Mouse (Mus musculus) stomach, postnatal 0 days (tissue): ENCODE results near the gene Scrn3. TPM values are rescaled to one million over a fixed set of nuclear protein-coding genes. Genes with fewer than 3 reads are reported as not detected.

Source experiments
- ATAC-seq: fragments of 200-750 bp; cut with Nextera tagmentation; 2 replicates; pipeline ENCODE4 v1.8.0; 2017; ENCODE audit not compliant: low FRiP score, low TSS enrichment
- DNase-seq: peaks from one replicate; pipeline ENCODE4 v3.0.0-alpha.2; 2016; ENCODE audit warnings: low spot score
- H3K27ac ChIP-seq: fragments of 300-500 bp; sonication (generic); replicated peaks from 2 replicates; pipeline ENCODE4 v1.5.1; 2014; ENCODE audit warnings: mild to moderate bottlenecking, control low read depth
- H3K27me3 ChIP-seq: fragments of 300-500 bp; sonication (generic); 2 replicates; pipeline ENCODE4 v1.6.1; 2014; ENCODE audit warnings: low read length; ENCODE audit not compliant: control insufficient read depth, insufficient read depth
- H3K36me3 ChIP-seq: fragments of 300-500 bp; sonication (generic); 2 replicates; pipeline ENCODE4 v1.6.1; 2014; ENCODE audit warnings: low read length, mixed read lengths; ENCODE audit not compliant: control insufficient read depth, insufficient read depth
- H3K4me1 ChIP-seq: fragments of 300-500 bp; sonication (generic); replicated peaks from 2 replicates; pipeline ENCODE4 v1.6.1; 2014; ENCODE audit warnings: antibody characterized with exemption; ENCODE audit not compliant: control insufficient read depth, insufficient read depth
- H3K4me2 ChIP-seq: fragments of 300-500 bp; sonication (generic); replicated peaks from 2 replicates; pipeline ENCODE4 v1.6.1; 2014; ENCODE audit warnings: low read depth, mild to moderate bottlenecking, control low read depth, moderate library complexity
- H3K4me3 ChIP-seq: fragments of 300-500 bp; sonication (generic); 2 replicates; pipeline ENCODE4 v1.5.1; 2014; ENCODE audit warnings: low read depth, low read length, control low read depth
- H3K9ac ChIP-seq: fragments of 300-500 bp; sonication (generic); 2 replicates; pipeline ENCODE4 v1.6.1; 2014; ENCODE audit warnings: mild to moderate bottlenecking, low read length, control low read depth, mixed read lengths
- H3K9me3 ChIP-seq: fragments of 300-500 bp; sonication (generic); 2 replicates; pipeline ENCODE4 v1.6.1; 2016; ENCODE audit warnings: low read length; ENCODE audit not compliant: control insufficient read depth
- CTCF ChIP-seq: IDR thresholded peaks from 2 replicates; pipeline ENCODE4 v1.5.1; 2016; ENCODE audit warnings: antibody characterized with exemption, low read depth, mild to moderate bottlenecking, moderate library complexity
- EP300 ChIP-seq: optimal IDR thresholded peaks from 2 replicates; pipeline ENCODE3; 2016; ENCODE audit warnings: antibody characterized with exemption
- WGBS: fragments of 180-500 bp; shearing (Covaris S2); extraction: QIAGEN DNeasy Blood & Tissue Kit; methylation state at CpG from one replicate; pipeline ENCODE4 v1.1.7; 2014; 5-methylcytosine and 5-hydroxymethylcytosine counted together
- polyA plus RNA-seq: library from polyadenylated mRNA; unstranded; fragments of >200 nt; fragmentation: Nextera tagmentation; extraction: Ambion mirVana; gene quantifications from 2 replicates; pipeline ENCODE4 v1.2.1, GENCODE M21; 2015

Gene Scrn3
- polyA plus RNA-seq, 1 experiment from 2014 or later: 8.6 TPM

- 22% methylated on average over 1 of the region's 1 CpGs for whole genome bisulfite sequencing
- H3K4me3 ChIP-seq: no peak overlapping the region
- H3K27me3 ChIP-seq: peaks cover 20% of the 10 kb centered on the region
- ATAC-seq: no peak
- TF ChIP-seq EP300: no peak
- no peak for TF ChIP-seq CTCF
- no peaks in the 10 kb centered on the region for H3K9me3 ChIP-seq
- H3K4me1 ChIP-seq: peaks cover 5% of the 10 kb centered on the region; the same call in 1 of the 2 replicates
- no peak overlapping the region for H3K27ac ChIP-seq
- H3K9ac ChIP-seq: no peak overlapping the region
- DNase-seq: no peak
- no peak overlapping the region for H3K4me2 ChIP-seq
- no peaks in the 10 kb centered on the region for H3K36me3 ChIP-seq
Observed at GRCm38 (mm10) chr2:73266623-73267022, 45.8 kb upstream of the Scrn3 start.

GRCm38 (mm10) chr2:73267231-73267630, 45.2 kb upstream of the Scrn3 start:
- Histone ChIP-seq H3K9ac (no peak overlapping the region), H3K9me3 (no peaks in the 10 kb centered on the region), H3K4me1 (peaks cover 5% of the 10 kb centered on the region; the same call in 1 of the 2 replicates), H3K4me3 (no peak overlapping the region), H3K27me3 (peaks cover 20% of the 10 kb centered on the region), H3K27ac (no peak overlapping the region), H3K4me2 (no peak overlapping the region), H3K36me3 (no peaks in the 10 kb centered on the region)
- TF ChIP-seq CTCF: no peak
- TF ChIP-seq EP300: no peak
- no peak for DNase-seq
- no peak for ATAC-seq
- 25% methylated on average over 3 of the region's 3 CpGs for WGBS

DNA sequence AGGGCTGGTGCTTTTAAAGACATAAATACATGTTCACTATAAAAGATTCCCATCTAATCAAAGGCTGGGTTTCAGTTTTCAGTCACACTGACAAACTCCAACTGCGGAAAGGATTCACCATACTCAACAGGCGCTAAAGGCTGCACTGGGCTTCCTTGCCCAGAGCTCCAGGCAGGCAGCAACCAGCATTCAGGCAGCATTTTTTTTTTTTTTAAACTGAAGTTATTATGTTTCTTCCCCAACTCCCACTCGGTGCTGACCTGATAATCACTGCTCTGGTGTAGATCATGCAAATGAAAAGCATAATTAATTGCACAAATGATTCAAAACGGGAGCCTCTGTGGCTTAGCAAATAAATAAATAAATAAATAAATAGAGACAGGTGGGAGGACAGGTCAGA, 44.6 kb upstream of the Scrn3 start:
- Histone ChIP-seq H3K4me1 (peaks cover 5% of the 10 kb centered on the region; the same call in 1 of the 2 replicates), H3K9ac (no peak overlapping the region), H3K27ac (no peak overlapping the region), H3K9me3 (no peaks in the 10 kb centered on the region), H3K4me3 (no peak overlapping the region), H3K4me2 (no peak overlapping the region), H3K36me3 (no peaks in the 10 kb centered on the region), H3K27me3 (peaks cover 20% of the 10 kb centered on the region)
- ATAC-seq: no peak
- 8% methylated on average over 4 of the region's 4 CpGs for WGBS
- DNase-seq: no peak
- no peak for TF ChIP-seq CTCF
- TF ChIP-seq EP300: no peak

DNA sequence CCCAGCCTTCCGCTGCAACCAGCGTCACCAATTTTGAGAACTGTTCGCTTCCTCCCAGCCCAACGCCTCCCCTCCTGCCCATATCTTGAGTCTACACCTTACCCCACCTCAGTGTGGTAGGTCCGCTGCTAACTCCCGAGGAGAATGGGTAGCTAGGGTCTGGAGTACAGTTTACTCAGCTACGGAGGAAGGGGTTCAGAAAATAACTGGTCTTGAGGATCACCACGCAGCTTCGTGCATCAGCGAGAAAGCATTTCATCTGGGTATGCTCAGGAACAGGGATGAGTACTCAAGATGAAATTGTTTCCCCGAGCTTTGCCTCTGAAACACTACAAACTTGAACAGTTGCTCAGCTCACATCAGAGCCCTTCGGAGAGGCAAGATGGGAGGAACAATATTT, 44.1 kb upstream of the Scrn3 start:
- whole genome bisulfite sequencing: 5% methylated on average over 12 of the region's 12 CpGs
- H3K27ac ChIP-seq: no peak overlapping the region

GRCm38 (mm10) chr2:73268836-73269395, 43.5 kb upstream of the Scrn3 start:
- H3K27me3 ChIP-seq: peaks cover 22% of the 10 kb centered on the region
- no peak overlapping the region for H3K4me3 ChIP-seq
- no peak for TF ChIP-seq CTCF
- no peak for TF ChIP-seq EP300
- WGBS: 10% methylated on average over 8 of the region's 8 CpGs
- ATAC-seq: no peak
- H3K9me3 ChIP-seq: no peaks in the 10 kb centered on the region
- no peak overlapping the region for H3K9ac ChIP-seq
- no peak overlapping the region for H3K27ac ChIP-seq
- no peak for DNase-seq
- H3K4me2 ChIP-seq: no peak overlapping the region
- H3K36me3 ChIP-seq: no peaks in the 10 kb centered on the region
- peaks cover 4% of the 10 kb centered on the region; the same call in 1 of the 2 replicates for H3K4me1 ChIP-seq

More for the DNA sequence above, 44.1 kb upstream of the Scrn3 start:
- DNase-seq (no peak), ATAC-seq (no peak)
- H3K4me3 ChIP-seq: no peak overlapping the region
- H3K4me2 ChIP-seq: no peak overlapping the region
- peaks cover 8% of the 10 kb centered on the region; the same call in 1 of the 2 replicates for H3K4me1 ChIP-seq
- TF ChIP-seq CTCF (no peak), EP300 (no peak)
- H3K9me3 ChIP-seq: no peaks in the 10 kb centered on the region
- H3K9ac ChIP-seq: no peak overlapping the region
- peaks cover 20% of the 10 kb centered on the region for H3K27me3 ChIP-seq
- no peaks in the 10 kb centered on the region for H3K36me3 ChIP-seq

- WGBS: 2% methylated on average over 16 of the region's 17 CpGs
- DNase-seq (no peak), ATAC-seq (no peak)
- H3K36me3 ChIP-seq: no peaks in the 10 kb centered on the region
- H3K27ac ChIP-seq: no peak overlapping the region
- H3K4me2 ChIP-seq: no peak overlapping the region
- peaks cover 17% of the 10 kb centered on the region for H3K27me3 ChIP-seq
- H3K4me1 ChIP-seq: 0 out of 2 replicates have a peak, but pooled peaks cover 4% of the 10 kb centered on the region
- H3K4me3 ChIP-seq: no peak overlapping the region
- H3K9me3 ChIP-seq: no peaks in the 10 kb centered on the region
- H3K9ac ChIP-seq: no peak overlapping the region
- TF ChIP-seq EP300: no peak
- TF ChIP-seq CTCF: no peak
Observed at GRCm38 (mm10) chr2:73269666-73270065, 42.7 kb upstream of the Scrn3 start.
